Comparison of ENCODE assay signal across 13 mouse cellular contexts in genomic region chr6:88545397-88545790, GRCm38 (mm10). TPM values are rescaled to one million over a fixed set of nuclear protein-coding genes. Genes with fewer than 3 reads are reported as not detected.
A peak's percentile ranks its signal among the peaks of the same experiment; 100 is the strongest.
DNase-seq lines count a peak whose midpoint lies in the region; ATAC-seq and TF ChIP-seq lines count a peak whose summit lies in the region.
"Had no signal": no experiment of that assay in that cellular context is flagged by ENCODE, and none has a peak within 500 bp of the region (broad histone marks: within the 10 kb centered on the region; RNA-seq: fewer than 3 reads in every experiment).

No protein-coding gene starts in this region.

- no peak overlapping the region for H3K4me3 ChIP-seq in liver, embryonic 11.5 days (ENCODE audit: low read depth, low read length)
- H3K4me3 ChIP-seq in liver, postnatal 0 days (ENCODE audit: low read depth, low read length) = no peak overlapping the region
- no peak overlapping the region for H3K4me3 ChIP-seq in embryonic facial prominence, embryonic 14.5 days (ENCODE audit: low read depth, low read length)
- H3K4me3 ChIP-seq in limb, embryonic 10.5 days = no peak overlapping the region
- H3K4me3 ChIP-seq in midbrain, postnatal 0 days (ENCODE audit: low read depth, low read length) = no peak overlapping the region
- no peak overlapping the region for H3K4me3 ChIP-seq in layer of hippocampus, adult 2 months
- H3K4me3 ChIP-seq: limb, embryonic 12.5 days had no signal

- no peak overlapping the region for H3K27ac ChIP-seq in liver, embryonic 11.5 days (ENCODE audit: low read depth, low read length)
- H3K27ac ChIP-seq in liver, postnatal 0 days (ENCODE audit: low read depth) = no peak overlapping the region
- no peak overlapping the region for H3K27ac ChIP-seq in embryonic facial prominence, embryonic 14.5 days (replicated peaks; ENCODE audit: low read depth, low read length)
- H3K27ac ChIP-seq in limb, embryonic 10.5 days = no peak overlapping the region
- peak overlapping the region; percentile 38; the same call in 1 of the 2 replicates for H3K27ac ChIP-seq in midbrain, postnatal 0 days (ENCODE audit: low read depth, low read length)
- no peak overlapping the region for H3K27ac ChIP-seq in layer of hippocampus, adult 2 months
- H3K27ac ChIP-seq: kidney, postnatal 0 days; limb, embryonic 12.5 days had no signal

- 23% methylated on average over 10 of the region's 10 CpGs for WGBS in liver, embryonic 11.5 days
- WGBS in liver, postnatal 0 days (ENCODE audit: insufficient replicate concordance) = 49% methylated on average over 10 of the region's 10 CpGs
- WGBS in embryonic facial prominence, embryonic 14.5 days = 24% methylated on average over 10 of the region's 10 CpGs
- 42% methylated on average over 10 of the region's 10 CpGs for WGBS in limb, embryonic 10.5 days
- WGBS in midbrain, postnatal 0 days = 13% methylated on average over 10 of the region's 10 CpGs

- no peaks in the 10 kb centered on the region for H3K9me3 ChIP-seq in liver, embryonic 11.5 days (ENCODE audit: control insufficient read depth, low read length)
- no peaks in the 10 kb centered on the region for H3K9me3 ChIP-seq in liver, postnatal 0 days (ENCODE audit: low read length)
- H3K9me3 ChIP-seq in embryonic facial prominence, embryonic 14.5 days (ENCODE audit: control insufficient read depth, low read length) = no peaks in the 10 kb centered on the region
- H3K9me3 ChIP-seq in limb, embryonic 10.5 days (replicated peaks) = no peaks in the 10 kb centered on the region
- H3K9me3 ChIP-seq in midbrain, postnatal 0 days (ENCODE audit: low read length) = no peaks in the 10 kb centered on the region
- H3K9me3 ChIP-seq: limb, embryonic 12.5 days had no signal

- peak overlapping the region; percentile 15 for H3K4me2 ChIP-seq in liver, embryonic 11.5 days
- no peak overlapping the region for H3K4me2 ChIP-seq in liver, postnatal 0 days (ENCODE audit: low read depth, low read length)
- no peak overlapping the region for H3K4me2 ChIP-seq in embryonic facial prominence, embryonic 14.5 days (ENCODE audit: low read depth, low read length)
- no peak overlapping the region for H3K4me2 ChIP-seq in midbrain, postnatal 0 days (ENCODE audit: low read depth, low read length, poor library complexity, severe bottlenecking)
- H3K4me2 ChIP-seq: limb, embryonic 12.5 days had no signal

- TF ChIP-seq EP300 in liver, postnatal 0 days (IDR thresholded peaks at IDR 0.05; ENCODE audit: low read depth) = no peak

- peaks cover 22% of the 10 kb centered on the region for H3K4me1 ChIP-seq in liver, embryonic 11.5 days (replicated peaks; ENCODE audit: control insufficient read depth, insufficient read depth, low read length)
- no peaks in the 10 kb centered on the region for H3K4me1 ChIP-seq in liver, postnatal 0 days (ENCODE audit: insufficient read depth)
- no peaks in the 10 kb centered on the region for H3K4me1 ChIP-seq in embryonic facial prominence, embryonic 14.5 days (ENCODE audit: control insufficient read depth, insufficient read depth, low read length)
- H3K4me1 ChIP-seq in limb, embryonic 10.5 days = no peaks in the 10 kb centered on the region
- H3K4me1 ChIP-seq in midbrain, postnatal 0 days (ENCODE audit: insufficient read depth, low read length) = no peaks in the 10 kb centered on the region; the same call in 1 of the 2 replicates
- H3K4me1 ChIP-seq: limb, embryonic 12.5 days had no signal

- H3K36me3 ChIP-seq in liver, embryonic 11.5 days (ENCODE audit: control insufficient read depth, insufficient read depth, low read length) = no peaks in the 10 kb centered on the region
- no peaks in the 10 kb centered on the region for H3K36me3 ChIP-seq in liver, postnatal 0 days (replicated peaks; ENCODE audit: insufficient read depth, low read length)
- H3K36me3 ChIP-seq in embryonic facial prominence, embryonic 14.5 days (ENCODE audit: control insufficient read depth, insufficient read depth, low read length) = no peaks in the 10 kb centered on the region
- H3K36me3 ChIP-seq in limb, embryonic 10.5 days = no peaks in the 10 kb centered on the region
- H3K36me3 ChIP-seq in midbrain, postnatal 0 days (ENCODE audit: insufficient read depth, low read length) = no peaks in the 10 kb centered on the region
- H3K36me3 ChIP-seq: limb, embryonic 12.5 days had no signal

- intact Hi-C loops in left cerebral cortex, postnatal 14 days (cut with DNase I) = loop anchor here (5.0 kb wide), 2 partner anchors 287 to 312 kb away; no protein-coding TSS in a partner anchor

- no peak overlapping the region for H3K9ac ChIP-seq in liver, embryonic 11.5 days (ENCODE audit: low read depth, low read length)
- no peak overlapping the region; the same call in 1 of the 2 replicates for H3K9ac ChIP-seq in liver, postnatal 0 days (replicated peaks)
- 0 out of 2 replicates have a peak overlapping the region, but pooled peaks have one; percentile 19 for H3K9ac ChIP-seq in embryonic facial prominence, embryonic 14.5 days (ENCODE audit: low read depth, low read length)
- H3K9ac ChIP-seq in midbrain, postnatal 0 days (replicated peaks; ENCODE audit: low read length, poor library complexity, severe bottlenecking) = no peak overlapping the region
- H3K9ac ChIP-seq: limb, embryonic 12.5 days had no signal

- no peak for TF ChIP-seq CTCF in liver, postnatal 0 days (IDR thresholded peaks at IDR 0.05; ENCODE audit: low read depth)
- TF ChIP-seq CTCF in midbrain, postnatal 0 days (IDR thresholded peaks at IDR 0.05) = no peak
- no peak for TF ChIP-seq CTCF in layer of hippocampus, adult 2 months (conservative IDR thresholded peaks at IDR 0.05)

- DNase-seq in liver, embryonic 11.5 days (ENCODE audit: low spot score) = no peak
- DNase-seq in liver, postnatal 0 days = no peak
- DNase-seq in embryonic facial prominence, embryonic 14.5 days (ENCODE audit: low spot score) = no peak
- DNase-seq in limb, embryonic 10.5 days (ENCODE audit: low spot score) = peak; percentile 28
- DNase-seq in midbrain, postnatal 0 days (ENCODE audit: low spot score) = no peak
- no peak for DNase-seq in left cerebral cortex, postnatal 14 days (ENCODE audit: low spot score in 2 of 2)
- DNase-seq in layer of hippocampus, adult 2 months (ENCODE audit: low spot score in 2 of 2) = no peak
- DNase-seq: adrenal gland, adult 8-10 months; cerebellum, postnatal 25 days; layer of hippocampus, adult 9-11 months; lung, postnatal 10 days had no signal

- no peak for ATAC-seq in liver, embryonic 11.5 days (replicated peaks; ENCODE audit: low FRiP score)
- ATAC-seq in liver, postnatal 0 days = no peak
- ATAC-seq in embryonic facial prominence, embryonic 14.5 days (ENCODE audit: low read depth) = no peak
- no peak for ATAC-seq in midbrain, postnatal 0 days (ENCODE audit: low FRiP score)

- peaks cover 13% of the 10 kb centered on the region; the same call in 1 of the 2 replicates for H3K27me3 ChIP-seq in liver, embryonic 11.5 days (replicated peaks; ENCODE audit: control insufficient read depth, insufficient read depth, low read length)
- H3K27me3 ChIP-seq in liver, postnatal 0 days (ENCODE audit: insufficient read depth, low read length) = peaks cover 2% of the 10 kb centered on the region; the same call in 1 of the 2 replicates
- peaks cover 31% of the 10 kb centered on the region for H3K27me3 ChIP-seq in embryonic facial prominence, embryonic 14.5 days (replicated peaks; ENCODE audit: control insufficient read depth, insufficient read depth, low read length)
- H3K27me3 ChIP-seq in limb, embryonic 10.5 days (ENCODE audit: low read depth, poor library complexity, severe bottlenecking) = peaks cover 36% of the 10 kb centered on the region
- H3K27me3 ChIP-seq in midbrain, postnatal 0 days (ENCODE audit: insufficient read depth, low read length) = 0 out of 2 replicates have a peak, but pooled peaks cover 3% of the 10 kb centered on the region

RNA-seq across cellular contexts. Expression of gene Sec61a1, which starts 26.7 kb away (rescaled TPM):
- polyA plus RNA-seq in liver, embryonic 11.5 days (2014; fragmentation: Nextera tagmentation; extraction: Ambion mirVana) = 214 and 233 TPM in 2 replicates
- polyA plus RNA-seq in liver, postnatal 0 days (2015; fragmentation: Nextera tagmentation; extraction: Ambion mirVana) = 76.4 and 84.0 TPM in 2 replicates
- 268 and 278 TPM in 2 replicates for polyA plus RNA-seq in embryonic facial prominence, embryonic 14.5 days (2014; fragmentation: Nextera tagmentation; extraction: Ambion mirVana)
- 231 and 238 TPM in 2 replicates for polyA plus RNA-seq in limb, embryonic 10.5 days (2016; fragmentation: Nextera tagmentation; extraction: Ambion mirVana)
- total RNA-seq in midbrain, postnatal 0 days (2014; rRNA removed) = 192 and 199 TPM in 2 replicates
- 131 TPM in 2 replicates for polyA plus RNA-seq in midbrain, postnatal 0 days (2015; fragmentation: Nextera tagmentation; extraction: Ambion mirVana)
- 100 to 1,000 TPM; 103 to 112 TPM for total RNA-seq in left cerebral cortex, postnatal 14 days (2021)
- 10 to 100 TPM; 80.9 to 94.0 TPM for total RNA-seq in layer of hippocampus, adult 2 months (2021)
